30 mouse cellular contexts compared by ENCODE assay signal in the genomic region with DNA sequence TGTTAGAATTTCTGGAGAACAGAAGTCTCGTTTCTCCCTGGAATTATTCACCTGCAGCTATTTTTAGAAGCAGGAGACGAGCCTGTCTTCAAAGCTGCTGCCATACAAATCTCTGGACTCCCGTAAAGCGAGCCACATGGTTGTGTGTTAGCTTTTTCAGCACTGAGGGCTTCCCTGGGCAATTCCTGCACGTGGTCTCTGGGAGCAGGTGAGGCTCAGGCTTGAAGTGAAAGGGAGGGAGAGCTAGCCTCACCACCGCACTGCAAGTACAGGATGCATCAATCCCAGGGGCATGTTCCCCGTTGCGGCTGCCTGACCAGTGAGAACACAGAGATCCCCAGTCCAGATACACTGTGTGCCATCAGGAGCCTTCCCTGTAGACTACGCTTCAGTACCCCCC. TPM values are rescaled to one million over a fixed set of nuclear protein-coding genes. Genes with fewer than 3 reads are reported as not detected.
DNase-seq lines count a peak whose midpoint lies in the region; ATAC-seq and TF ChIP-seq lines count a peak whose summit lies in the region.
"Had no signal": no experiment of that assay in that cellular context is flagged by ENCODE, and none has a peak within 500 bp of the region (broad histone marks: within the 10 kb centered on the region; RNA-seq: fewer than 3 reads in every experiment).

No protein-coding gene starts in this region.

- H3K4me2 ChIP-seq in forebrain, postnatal 0 days (ENCODE audit: low read depth), result no peak overlapping the region
- H3K4me2 ChIP-seq in forebrain, embryonic 13.5 days, result no peak overlapping the region
- no peak overlapping the region for H3K4me2 ChIP-seq in lung, embryonic 14.5 days
- H3K4me2 ChIP-seq: heart, embryonic 12.5 days; kidney, embryonic 15.5 days; limb, embryonic 13.5 days; liver, embryonic 13.5 days; neural tube, embryonic 12.5 days had no signal

- no peaks in the 10 kb centered on the region for H3K4me1 ChIP-seq in forebrain, postnatal 0 days (ENCODE audit: insufficient read depth)
- no peaks in the 10 kb centered on the region for H3K4me1 ChIP-seq in forebrain, embryonic 13.5 days
- H3K4me1 ChIP-seq in lung, embryonic 14.5 days (ENCODE audit: insufficient read depth), result no peaks in the 10 kb centered on the region
- H3K4me1 ChIP-seq: kidney, embryonic 15.5 days; limb, embryonic 13.5 days; liver, embryonic 13.5 days; megakaryocyte, embryonic 14.5 days; neural tube, embryonic 12.5 days had no signal

- H3K27me3 ChIP-seq in forebrain, postnatal 0 days (ENCODE audit: insufficient read depth, low read length), result no peaks in the 10 kb centered on the region
- no peaks in the 10 kb centered on the region for H3K27me3 ChIP-seq in forebrain, embryonic 13.5 days
- no peaks in the 10 kb centered on the region for H3K27me3 ChIP-seq in lung, embryonic 14.5 days (ENCODE audit: insufficient read depth, low read length)
- H3K27me3 ChIP-seq: heart, embryonic 12.5 days; kidney, embryonic 15.5 days; limb, embryonic 13.5 days; liver, embryonic 13.5 days; megakaryocyte, embryonic 14.5 days; neural tube, embryonic 12.5 days had no signal

- ATAC-seq in forebrain, postnatal 0 days, result peak; percentile 47
- ATAC-seq in forebrain, embryonic 13.5 days, result no peak
- no peak for ATAC-seq in lung, embryonic 14.5 days (ENCODE audit: insufficient read depth)
- ATAC-seq: forebrain, embryonic 14.5 days had no signal

- no peaks in the 10 kb centered on the region for H3K36me3 ChIP-seq in forebrain, postnatal 0 days (ENCODE audit: insufficient read depth)
- H3K36me3 ChIP-seq in forebrain, embryonic 13.5 days (ENCODE audit: poor library complexity, severe bottlenecking), result no peaks in the 10 kb centered on the region
- H3K36me3 ChIP-seq in lung, embryonic 14.5 days (ENCODE audit: insufficient read depth), result no peaks in the 10 kb centered on the region
- H3K36me3 ChIP-seq: heart, embryonic 12.5 days; kidney, embryonic 15.5 days; limb, embryonic 13.5 days; liver, embryonic 13.5 days; neural tube, embryonic 12.5 days had no signal

- TF ChIP-seq CTCF in forebrain, postnatal 0 days (IDR thresholded peaks at IDR 0.05; ENCODE audit: low read depth), result no peak
- no peak for TF ChIP-seq CTCF in lung, embryonic 14.5 days (IDR thresholded peaks at IDR 0.05; ENCODE audit: low read depth)
- no peak for TF ChIP-seq CTCF in brain, embryonic 14.5 days (IDR thresholded peaks at IDR 0.05; ENCODE audit: borderline replicate concordance, extremely low read depth, insufficient read depth, insufficient read length)

- no peak for TF ChIP-seq POLR2A in brain, embryonic 14.5 days (IDR thresholded peaks at IDR 0.05; ENCODE audit: borderline replicate concordance, extremely low read depth, insufficient read depth, insufficient read length, poor library complexity, severe bottlenecking)

- WGBS in forebrain, postnatal 0 days, result 59% methylated on average over 9 of the region's 9 CpGs
- WGBS in forebrain, embryonic 13.5 days, result 74% methylated on average over 9 of the region's 9 CpGs
- WGBS in lung, embryonic 14.5 days, result 49% methylated on average over 9 of the region's 9 CpGs

- no peak overlapping the region for H3K27ac ChIP-seq in forebrain, postnatal 0 days (ENCODE audit: low read depth, low read length)
- H3K27ac ChIP-seq in forebrain, embryonic 13.5 days, result no peak overlapping the region
- no peak overlapping the region for H3K27ac ChIP-seq in lung, embryonic 14.5 days (ENCODE audit: low read depth)
- H3K27ac ChIP-seq: kidney, embryonic 15.5 days; limb, embryonic 13.5 days; liver, embryonic 13.5 days; neural tube, embryonic 12.5 days had no signal

- H3K9me3 ChIP-seq in forebrain, postnatal 0 days (ENCODE audit: low read length), result no peaks in the 10 kb centered on the region
- H3K9me3 ChIP-seq in forebrain, embryonic 13.5 days (replicated peaks), result no peaks in the 10 kb centered on the region
- H3K9me3 ChIP-seq in lung, embryonic 14.5 days (ENCODE audit: low read depth, low read length), result no peaks in the 10 kb centered on the region
- H3K9me3 ChIP-seq: heart, embryonic 12.5 days; kidney, embryonic 15.5 days; limb, embryonic 13.5 days; liver, embryonic 13.5 days; megakaryocyte, embryonic 14.5 days; neural tube, embryonic 12.5 days had no signal

- no peak overlapping the region for H3K4me3 ChIP-seq in forebrain, postnatal 0 days (ENCODE audit: low read depth, low read length)
- no peak overlapping the region for H3K4me3 ChIP-seq in forebrain, embryonic 13.5 days
- H3K4me3 ChIP-seq in lung, embryonic 14.5 days (ENCODE audit: low read depth, low read length), result no peak overlapping the region
- H3K4me3 ChIP-seq: heart, embryonic 12.5 days; kidney, embryonic 15.5 days; limb, embryonic 13.5 days; liver, embryonic 13.5 days; megakaryocyte, embryonic 14.5 days; neural tube, embryonic 12.5 days had no signal

- H3K9ac ChIP-seq in forebrain, postnatal 0 days, result no peak overlapping the region
- H3K9ac ChIP-seq in forebrain, embryonic 13.5 days, result no peak overlapping the region
- H3K9ac ChIP-seq in lung, embryonic 14.5 days, result no peak overlapping the region
- H3K9ac ChIP-seq: heart, embryonic 12.5 days; kidney, embryonic 15.5 days; limb, embryonic 13.5 days; liver, embryonic 13.5 days; neural tube, embryonic 12.5 days had no signal

- no peak for DNase-seq in forebrain, postnatal 0 days
- DNase-seq in lung, embryonic 14.5 days, result peak; percentile 6
- DNase-seq in lung, postnatal 10 days, result no peak
- peak; percentile 17 for DNase-seq in brain, embryonic 14.5 days (ENCODE audit: low read depth)
- peak; percentile 40 to 46 for DNase-seq in cerebellum, postnatal 25 days
- no peak for DNase-seq in thymus, postnatal 14 days
- DNase-seq: adrenal gland, postnatal 36 days; gastrocnemius, postnatal 10 days; heart, adult 18-20 months; heart, postnatal 10 days; kidney, adult 11 months; layer of hippocampus, adult 9-11 months; liver, embryonic 13.5 days; lung, adult 2 months; lung, postnatal 36 days; right cerebral cortex, adult 18-20 months; right cerebral cortex, postnatal 4 days; thymus, postnatal 25 days had no signal

RNA-seq across cellular contexts. Expression of a gene that starts 5.5 kb away (rescaled TPM):
- not detected in 2 replicates for total RNA-seq in forebrain, postnatal 0 days (2014; rRNA removed)
- polyA plus RNA-seq in forebrain, postnatal 0 days (2015; fragmentation: Nextera tagmentation; extraction: Ambion mirVana), result not detected in 2 replicates
- not detected in 2 replicates for polyA plus RNA-seq in forebrain, embryonic 13.5 days (2015; fragmentation: Nextera tagmentation; extraction: Ambion mirVana)
- not detected in 2 replicates for polyA plus RNA-seq in lung, embryonic 14.5 days (2014; fragmentation: Nextera tagmentation; extraction: Ambion mirVana)
- polyA plus RNA-seq in brain, embryonic 14.5 days (2012; rRNA removed), result not detected in 2 replicates
- total RNA-seq: adrenal gland, postnatal 36 days; ES-E14; gastrocnemius, postnatal 10 days; heart, adult 18-20 months; heart, postnatal 10 days; left cerebral cortex, adult 18-20 months; left cerebral cortex, postnatal 25 days had no signal
- polyA plus RNA-seq: embryonic facial prominence, embryonic 14.5 days; forebrain, embryonic 14.5 days; heart, embryonic 12.5 days; kidney, embryonic 15.5 days; limb, embryonic 13.5 days; liver, embryonic 13.5 days; lung, adult 2 months; neural tube, embryonic 12.5 days; stomach, embryonic 14.5 days had no signal

Comparison
In these comparisons a context has a peak if more than half of its experiments do, and no peak if none do; other contexts are left out.
1. DNase-seq: peak in lung, embryonic 14.5 days (single experiment), brain, embryonic 14.5 days (single experiment) and cerebellum, postnatal 25 days (2 of 2); none in forebrain, postnatal 0 days (single experiment), lung, postnatal 10 days (single experiment) and thymus, postnatal 14 days (single experiment).